Mouse (Mus musculus) myocyte (in vitro differentiated cells): Measurements from ENCODE around the gene Elmod1.

ENCODE experiments used
- E2F4 ChIP-seq: IDR thresholded peaks from one replicate; pipeline ENCODE4 v1.6.1; 2011; ENCODE audit warnings: mild to moderate bottlenecking, control low read depth, moderate library complexity; ENCODE audit not compliant: insufficient read depth
- MAX ChIP-seq: IDR thresholded peaks from one replicate; pipeline ENCODE4 v1.6.1; 2011; ENCODE audit warnings: low read depth, mild to moderate bottlenecking, control low read depth
- POLR2A ChIP-seq: IDR thresholded peaks from one replicate; pipeline ENCODE4 v1.6.1; 2011; ENCODE audit warnings: low read depth, mild to moderate bottlenecking, control low read depth, moderate library complexity; ENCODE audit not compliant: insufficient read length
- POLR2AphosphoS2 ChIP-seq: IDR thresholded peaks from one replicate; pipeline ENCODE4 v1.6.1; 2011; ENCODE audit warnings: low read depth, control low read depth; ENCODE audit not compliant: insufficient read length

- TF ChIP-seq POLR2A = no peak
- no peak for TF ChIP-seq POLR2AphosphoS2
- no peak for TF ChIP-seq MAX
- no peak for TF ChIP-seq E2F4
These were observed 44.2 kb downstream of the Elmod1 start for GRCm38 (mm10) chr9:53930906-53931305.
